Mouse (Mus musculus) megakaryocyte progenitor cell, adult 5-6 weeks (primary cell): ENCODE results near the gene Micu2. TPM values are rescaled to one million over a fixed set of nuclear protein-coding genes. Genes with fewer than 3 reads are reported as not detected.
A peak's percentile ranks its signal among the peaks of the same experiment; 100 is the strongest.
"Not testable (repeated sequence)": the region's sequence is repeated elsewhere in the genome, so short reads cannot be mapped to it uniquely, and the experiment has no call there.

Source experiments
- ATAC-seq: replicated peaks from 2 replicates; pipeline ENCODE4 v1.8.0; 2016; ENCODE audit warnings: mild to moderate bottlenecking, moderate TSS enrichment, inconsistent platforms; ENCODE audit not compliant: poor library complexity
- total RNA-seq, 2 experiments: library from RNA; stranded (forward) in 1 of 2; stranded (reverse) in 1 of 2; fragments of 157-497, 149-512 nt in 1 of 2; fragments of 200-1000 nt in 1 of 2; gene quantifications; 2 replicates each; pipeline versions ENCODE4 v1.2.3 to v1.2.4; 2015 to 2017

The Micu2 gene
- total RNA-seq, 2 experiments from 2014 or later = 29.9 to 71.0 TPM

DNA sequence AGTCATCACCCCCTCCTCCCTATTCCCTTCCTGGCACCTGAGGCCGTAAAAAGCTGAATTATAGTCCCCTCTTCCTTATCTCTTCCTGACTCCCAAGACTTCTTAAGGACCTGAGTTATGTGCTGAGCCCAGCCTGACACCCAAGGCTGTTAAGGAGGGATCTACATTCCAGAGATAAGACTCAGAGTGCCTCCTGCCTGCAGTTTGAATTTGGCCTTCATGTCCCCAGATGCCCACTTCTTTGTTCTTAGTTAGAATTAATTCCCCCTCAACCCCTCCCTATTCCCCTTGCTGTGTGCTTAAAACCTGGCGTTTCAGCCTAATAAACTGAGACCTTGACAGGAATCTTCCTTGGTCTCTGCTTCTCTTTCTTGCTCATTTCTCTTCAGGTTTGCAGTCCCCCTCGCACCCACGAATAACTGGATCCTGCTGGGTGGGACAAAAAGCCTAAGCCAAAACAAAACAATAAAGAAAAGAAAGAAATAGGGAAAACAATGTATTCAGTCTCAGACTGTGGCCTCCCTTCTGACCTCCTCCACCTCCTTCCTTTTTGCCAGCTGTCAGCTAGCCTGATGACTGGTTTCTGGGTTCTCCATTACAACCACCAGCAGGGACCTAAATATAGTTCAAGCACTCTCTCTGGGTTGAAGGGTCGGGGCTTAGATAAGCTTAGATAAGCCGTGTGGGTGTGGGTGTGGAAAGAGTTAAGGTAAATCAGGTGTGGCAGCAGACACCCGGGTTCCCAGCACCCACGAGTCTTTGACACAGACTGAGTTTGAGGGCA, 102.8 kb downstream of the Micu2 start:
- ATAC-seq = not testable (repeated sequence)

DNA sequence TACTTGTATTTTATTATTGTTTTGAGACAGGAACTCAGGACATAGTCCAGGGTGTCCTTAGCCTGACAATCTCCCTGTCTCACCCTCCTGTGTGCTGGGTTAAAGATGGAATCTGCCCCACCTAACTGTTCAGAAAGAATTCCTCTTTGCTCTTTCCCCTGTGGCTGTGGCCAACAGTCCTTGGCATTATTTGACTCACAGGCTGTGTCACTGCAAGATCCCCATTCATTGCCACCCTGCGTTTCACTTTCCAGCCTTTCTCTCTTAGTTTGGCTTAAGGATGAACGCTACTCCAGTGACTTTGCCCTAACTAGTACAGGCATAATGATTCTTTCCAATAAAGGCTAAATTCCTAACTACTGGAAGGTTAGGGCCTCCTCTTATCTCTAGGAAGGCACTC, 104.7 kb downstream of the Micu2 start:
- ATAC-seq = no peak

DNA sequence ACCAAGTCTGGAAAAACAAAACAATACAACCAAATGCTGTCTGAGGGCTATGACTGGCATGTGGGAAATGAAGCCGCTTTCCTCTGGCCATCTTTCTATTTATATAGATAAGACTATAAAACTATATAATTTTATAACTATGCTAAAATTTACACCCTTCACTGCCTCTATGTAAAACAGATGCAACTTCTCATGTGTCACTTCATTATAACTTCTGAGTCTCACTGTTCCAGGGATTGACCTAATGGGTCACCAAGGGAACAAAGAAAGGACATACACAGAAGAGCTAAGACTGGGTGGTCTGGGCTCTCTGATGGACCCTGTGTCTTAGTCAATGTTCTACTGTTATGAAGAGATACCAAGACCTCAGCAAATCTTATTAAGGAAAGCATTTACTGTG, 106.1 kb downstream of the Micu2 start:
- ATAC-seq = no peak

DNA sequence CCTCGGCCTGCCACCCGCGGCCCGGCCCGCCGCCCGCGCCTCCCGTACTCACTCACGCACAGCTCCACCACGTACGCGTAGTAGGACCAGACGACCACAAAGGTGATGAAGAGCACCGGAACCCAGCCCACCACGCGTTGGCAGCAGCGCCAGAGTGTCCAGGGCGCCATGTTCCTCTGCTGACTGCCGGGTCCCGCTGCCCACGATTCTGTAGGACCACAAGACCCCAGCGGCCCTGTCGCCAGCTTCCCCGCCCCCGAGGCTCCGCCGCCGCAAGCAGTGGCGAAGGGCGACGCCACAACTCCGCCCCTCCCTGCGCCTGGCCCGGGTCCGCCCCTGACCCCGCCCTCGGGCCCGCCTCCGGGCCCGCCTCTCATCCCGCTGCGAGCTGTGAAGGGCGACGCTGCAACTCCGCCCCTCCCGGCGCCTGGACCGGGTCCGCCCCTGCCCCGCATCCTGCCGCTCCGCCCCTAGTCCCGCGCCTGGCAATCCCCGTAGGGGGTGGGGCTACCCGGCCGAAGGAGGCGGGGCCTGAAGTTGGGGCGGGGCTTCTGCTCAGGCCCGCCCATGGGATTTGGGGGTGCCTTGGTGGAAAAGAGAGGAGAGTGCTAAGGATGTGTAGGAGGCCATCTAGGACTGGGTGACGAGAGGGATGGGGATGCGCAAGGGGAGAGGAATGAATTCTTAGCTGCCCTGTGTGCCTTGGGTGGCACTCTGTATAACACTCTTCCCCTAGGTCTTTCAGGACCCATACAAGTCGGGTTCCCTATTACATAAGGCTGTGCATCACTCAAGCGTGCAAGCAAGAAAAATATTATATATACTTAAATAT, 108.8 kb downstream of the Micu2 start, which contains the start of gene Zdhhc20:
Gene Zdhhc20 (minus strand): TSS at position 266 of the 832 bp plus-strand sequence.
- ATAC-seq = peak; percentile 89

DNA sequence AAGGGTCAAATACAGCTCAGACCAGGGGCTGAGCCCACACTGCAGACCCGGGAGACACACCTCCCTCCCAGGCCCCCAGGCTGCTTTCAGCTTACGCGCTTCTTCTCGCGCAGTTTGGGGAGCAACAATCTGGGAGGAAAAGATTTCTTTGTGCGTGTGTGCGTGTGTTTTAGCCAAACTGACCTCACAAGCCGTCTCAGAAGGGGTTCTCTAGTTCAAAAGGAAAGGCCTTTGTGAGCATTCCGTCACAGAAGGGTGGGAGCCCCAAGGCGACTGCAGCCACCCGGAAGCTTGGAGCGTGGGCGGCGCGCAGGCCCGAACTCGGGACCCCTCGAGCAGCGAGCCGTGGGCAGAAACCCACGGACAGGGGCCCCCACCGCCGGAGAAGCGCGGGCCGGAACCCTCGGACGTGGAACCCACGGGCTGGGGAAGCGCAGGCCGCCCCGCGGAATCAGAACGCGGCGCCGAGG, 109.5 kb downstream of the Micu2 start:
- no peak for ATAC-seq

DNA sequence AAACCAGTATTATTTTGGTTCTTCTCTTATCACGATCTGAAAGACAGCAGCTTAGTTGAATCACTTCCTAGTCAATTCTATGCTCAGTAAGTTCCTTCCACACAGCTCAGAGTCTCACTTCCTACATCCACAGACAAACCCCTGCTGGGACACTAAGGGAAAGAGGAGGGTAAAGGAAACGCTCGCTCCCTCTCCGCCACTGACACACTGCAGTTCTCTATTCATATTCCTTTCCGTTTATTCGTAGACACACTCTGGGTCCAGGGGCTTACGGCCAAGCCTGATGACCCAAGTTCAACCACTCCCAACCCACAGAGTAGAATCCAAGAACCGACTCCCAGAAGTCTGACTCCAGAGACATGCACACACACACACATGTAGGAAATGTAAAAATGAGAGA, 111.9 kb downstream of the Micu2 start:
- ATAC-seq = peak; percentile 37

DNA sequence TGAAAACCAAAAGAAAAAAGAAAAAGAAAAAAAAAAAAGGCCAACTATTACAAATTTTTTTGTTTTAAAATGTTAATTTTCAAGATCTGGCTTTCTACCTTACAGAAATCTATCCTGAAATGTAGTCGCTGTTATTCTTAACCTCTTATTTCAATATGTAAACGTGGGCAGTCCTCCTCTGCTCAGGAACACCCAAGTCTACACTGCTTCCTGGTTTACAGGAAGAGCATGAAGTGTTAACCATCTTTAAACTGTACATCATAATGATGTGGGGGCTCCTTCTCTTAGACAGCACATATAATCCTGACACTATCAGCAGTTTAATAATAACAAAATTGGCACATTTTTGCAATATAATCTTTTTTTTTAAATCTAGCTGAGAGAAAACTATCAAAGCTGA, 113.0 kb downstream of the Micu2 start:
- no peak for ATAC-seq

DNA sequence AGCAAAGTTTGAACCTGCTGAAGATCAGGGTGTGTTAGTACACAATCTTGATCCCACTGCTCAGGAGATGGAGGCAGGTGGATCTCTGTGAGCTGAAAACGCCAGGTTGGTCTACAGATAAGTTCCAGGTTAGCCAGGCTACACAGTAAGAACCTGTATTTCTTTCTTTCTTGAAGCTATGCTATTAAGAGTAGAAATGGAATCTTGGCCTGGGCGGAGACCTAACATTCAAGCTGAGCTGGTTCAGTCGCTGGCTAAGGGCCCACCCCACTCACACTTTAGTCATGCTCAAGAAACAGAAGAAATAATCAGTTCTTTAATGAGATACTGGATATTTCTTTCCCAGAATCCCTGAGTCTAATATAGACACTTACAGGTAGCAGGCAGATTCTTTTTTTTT, 115.7 kb downstream of the Micu2 start:
- ATAC-seq = no peak

DNA sequence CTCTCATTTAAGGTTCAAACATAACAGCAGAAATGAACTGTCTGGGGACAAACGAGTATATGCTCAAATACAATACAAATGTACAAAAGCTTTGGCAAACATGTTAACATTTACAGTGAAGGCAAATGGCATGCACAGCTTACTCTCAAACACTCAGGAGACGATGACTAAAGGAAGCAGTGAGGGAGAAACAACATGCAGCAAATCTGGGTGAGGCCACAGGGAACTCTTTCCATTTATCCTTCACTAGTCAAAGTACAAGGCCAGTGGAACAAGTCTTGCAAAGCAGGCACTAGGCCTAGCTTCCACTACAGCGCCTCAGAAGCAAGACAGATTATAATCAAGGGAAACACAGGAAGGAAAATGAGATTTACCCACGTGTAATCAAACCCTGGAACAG, 116.3 kb downstream of the Micu2 start:
- no peak for ATAC-seq

DNA sequence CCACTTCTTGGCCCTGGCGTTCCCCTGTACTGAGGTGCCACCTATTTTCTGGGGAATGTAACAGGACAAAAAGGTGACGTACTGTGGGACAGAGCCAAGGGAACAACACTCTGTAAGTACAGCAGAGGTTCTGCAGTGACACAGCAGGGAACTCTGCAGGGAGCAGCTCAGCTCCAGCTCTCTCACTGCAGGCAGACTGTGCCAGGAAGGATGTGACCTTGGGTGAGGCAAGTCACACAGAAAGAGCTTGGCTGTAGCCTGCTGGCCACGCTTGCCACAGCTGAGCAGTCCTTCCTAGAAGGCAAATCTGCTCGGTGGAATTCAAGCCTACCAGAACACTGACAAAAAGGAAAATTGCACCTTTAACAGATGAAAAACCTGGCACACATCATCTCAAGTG, 117.3 kb downstream of the Micu2 start:
- 0 out of 2 replicates have a peak, but pooled peaks have one; percentile 46 for ATAC-seq

DNA sequence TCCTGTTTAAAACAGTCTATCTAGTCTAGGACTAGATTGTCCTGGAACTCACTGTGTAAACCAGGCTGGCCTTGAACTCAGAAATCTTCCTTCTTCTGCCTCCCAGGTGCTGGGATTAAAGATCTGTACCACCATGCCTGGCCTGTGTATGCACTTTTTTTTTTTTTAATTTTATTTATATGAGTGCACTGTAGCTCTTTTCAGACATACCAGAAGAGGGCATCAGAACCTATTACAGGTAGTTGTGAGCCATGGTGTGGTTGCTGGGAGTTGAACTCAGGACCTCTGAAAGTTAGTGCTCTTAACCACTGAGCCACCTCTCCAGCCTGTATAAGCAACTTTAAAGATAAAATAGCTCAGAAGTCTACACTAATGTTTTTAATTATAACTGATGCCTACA, 118.0 kb downstream of the Micu2 start:
- no peak for ATAC-seq

DNA sequence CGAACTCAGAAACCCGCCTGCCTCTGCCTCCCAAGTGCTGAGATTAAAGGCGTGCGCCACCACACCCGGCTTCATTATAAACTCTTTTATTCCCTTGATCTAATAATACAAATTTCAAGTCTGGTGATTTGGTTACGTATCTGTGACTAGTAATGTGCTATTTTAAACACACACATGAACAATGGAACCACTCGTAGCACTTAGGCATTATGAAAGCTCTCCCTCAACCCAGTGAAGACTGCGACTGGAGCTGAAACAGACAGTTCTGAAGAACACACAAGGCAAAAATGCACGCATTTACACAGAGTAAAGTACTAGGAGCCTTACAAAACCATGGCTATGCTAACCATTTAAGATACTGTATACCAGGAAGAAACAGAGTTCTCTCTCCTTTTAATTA, 121.1 kb downstream of the Micu2 start:
- ATAC-seq = no peak

DNA sequence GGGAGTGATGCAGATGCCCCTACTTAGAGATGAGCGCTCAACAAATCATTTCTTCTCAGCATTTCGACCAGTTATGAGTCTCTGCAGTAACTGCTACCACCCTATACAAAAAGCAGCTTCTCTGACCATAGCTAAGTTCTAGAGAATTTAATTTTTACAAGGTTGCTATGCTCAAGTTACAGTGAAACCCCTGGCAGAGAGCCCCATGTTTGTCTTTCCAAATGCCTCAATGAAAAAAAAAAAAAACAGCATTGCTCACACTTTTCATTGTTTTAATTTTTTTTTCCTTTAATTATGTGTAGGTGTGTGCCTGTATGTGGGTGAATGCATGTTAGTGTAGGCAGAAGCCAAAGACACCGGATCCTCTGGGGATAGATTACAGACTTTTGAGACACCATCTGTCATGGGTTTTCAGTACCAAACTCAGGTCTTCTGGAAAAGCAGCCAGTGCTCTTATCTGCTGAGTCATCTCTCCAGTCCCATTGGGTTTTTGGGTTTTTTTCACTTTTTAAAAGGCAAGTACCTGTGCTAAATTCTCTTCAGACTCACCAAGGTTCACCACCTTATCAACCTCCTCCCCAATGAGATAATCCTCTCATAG, 132.3 kb downstream of the Micu2 start:
- no peak for ATAC-seq

Other genes starting within 250 kb of the Micu2 start
- gene Lats2, start 240.9 kb downstream of the Micu2 start, total RNA-seq (2015) = 9.3 and 16.9 TPM in 2 replicates
- 8.1 and 8.2 TPM in 2 replicates for gene Lats2, start 240.9 kb downstream of the Micu2 start, total RNA-seq (2017)
- 160 and 206 TPM in 2 replicates for gene Sap18, start 201.1 kb downstream of the Micu2 start, total RNA-seq (2015)
- gene Sap18, start 201.1 kb downstream of the Micu2 start, total RNA-seq (2017) = 16.6 and 19.9 TPM in 2 replicates
- gene Ska3, start 173.1 kb downstream of the Micu2 start, total RNA-seq (2015) = 34.8 and 40.9 TPM in 2 replicates
- gene Ska3, start 173.1 kb downstream of the Micu2 start, total RNA-seq (2017) = 27.3 and 42.0 TPM in 2 replicates
- gene Mrpl57, start 173.0 kb downstream of the Micu2 start, total RNA-seq (2015) = 87.0 and 89.2 TPM in 2 replicates
- 70.5 and 72.5 TPM in 2 replicates for gene Mrpl57, start 173.0 kb downstream of the Micu2 start, total RNA-seq (2017)
- gene Zdhhc20, start 109.0 kb downstream of the Micu2 start, total RNA-seq (2015) = 43.5 and 49.2 TPM in 2 replicates
- gene Zdhhc20, start 109.0 kb downstream of the Micu2 start, total RNA-seq (2017) = 40.8 and 44.5 TPM in 2 replicates
- gene Fgf9, start 71.3 kb upstream of the Micu2 start, total RNA-seq (2015) = not detected in 2 replicates
- not detected in 2 replicates for gene Fgf9, start 71.3 kb upstream of the Micu2 start, total RNA-seq (2017)